Mouse (Mus musculus) midbrain, embryonic 16.5 days (tissue): ENCODE measurements around the gene Apobec3. TPM values are rescaled to one million over a fixed set of nuclear protein-coding genes. Genes with fewer than 3 reads are reported as not detected.

Source experiments
- ATAC-seq: fragments of 200-750 bp; cut with Nextera tagmentation; 2 replicates; pipeline ENCODE4 v1.8.0; 2017; ENCODE audit warnings: moderate TSS enrichment
- H3K27ac ChIP-seq: fragments of 300-500 bp; sonication (generic); 2 replicates; pipeline ENCODE4 v1.5.1; 2014; ENCODE audit warnings: mild to moderate bottlenecking, low read length, mixed read lengths
- H3K27me3 ChIP-seq: fragments of 300-500 bp; sonication (generic); 2 replicates; pipeline ENCODE4 v1.6.1; 2014; ENCODE audit warnings: low read depth, low read length, mixed read lengths; ENCODE audit not compliant: control insufficient read depth, insufficient read depth
- H3K36me3 ChIP-seq: fragments of 300-500 bp; sonication (generic); 2 replicates; pipeline ENCODE4 v1.6.1; 2014; ENCODE audit warnings: mild to moderate bottlenecking, low read length, moderate library complexity, mixed read lengths; ENCODE audit not compliant: control insufficient read depth, insufficient read depth
- H3K4me1 ChIP-seq: fragments of 300-500 bp; sonication (generic); 2 replicates; pipeline ENCODE4 v1.6.1; 2014; ENCODE audit warnings: mild to moderate bottlenecking, low read length, mixed read lengths; ENCODE audit not compliant: control insufficient read depth, insufficient read depth
- H3K4me2 ChIP-seq: fragments of 300-500 bp; sonication (generic); 2 replicates; pipeline ENCODE4 v1.6.1; 2014; ENCODE audit warnings: mild to moderate bottlenecking, low read length, mixed read lengths
- H3K4me3 ChIP-seq: fragments of 300-500 bp; sonication (generic); 2 replicates; pipeline ENCODE4 v1.5.1; 2014; ENCODE audit warnings: low read depth, mild to moderate bottlenecking, low read length, moderate library complexity, mixed read lengths
- H3K9ac ChIP-seq: fragments of 300-500 bp; sonication (generic); 2 replicates; pipeline ENCODE4 v1.6.1; 2014; ENCODE audit warnings: low read depth, low read length, mixed read lengths
- H3K9me3 ChIP-seq: fragments of 300-500 bp; sonication (generic); replicated peaks from 2 replicates; pipeline ENCODE4 v1.6.1; 2014; ENCODE audit warnings: mild to moderate bottlenecking, low read length, mixed read lengths; ENCODE audit not compliant: control insufficient read depth, poor library complexity, severe bottlenecking
- WGBS: fragments of 180-500 bp; shearing (Covaris S2); extraction: QIAGEN DNeasy Blood & Tissue Kit; methylation state at CpG from one replicate; pipeline ENCODE4 v1.1.7; 2014; 5-methylcytosine and 5-hydroxymethylcytosine counted together
- polyA plus RNA-seq: library from polyadenylated mRNA; unstranded; fragments of >200 nt; fragmentation: Nextera tagmentation; extraction: Ambion mirVana; gene quantifications from 2 replicates; pipeline ENCODE4 v1.2.1, GENCODE M21; 2015

Gene Apobec3
- polyA plus RNA-seq, 1 experiment from 2014 or later: 3.8 TPM

- Histone ChIP-seq H3K4me2 (no peak overlapping the region), H3K4me1 (peaks cover 20% of the 10 kb centered on the region), H3K9me3 (no peaks in the 10 kb centered on the region), H3K9ac (no peak overlapping the region), H3K27ac (no peak overlapping the region), H3K4me3 (no peak overlapping the region), H3K36me3 (no peaks in the 10 kb centered on the region), H3K27me3 (peaks cover 5% of the 10 kb centered on the region)
- ATAC-seq: no peak
- 78% methylated on average over 2 of the region's 2 CpGs for WGBS
Measured at GRCm38 (mm10) chr15:79928736-79929135, 37.3 kb downstream of the Apobec3 start.

GRCm38 (mm10) chr15:79929734-79930133 is 38.3 kb downstream of the Apobec3 start:
- Histone ChIP-seq H3K27me3 (peaks cover 5% of the 10 kb centered on the region), H3K4me3 (no peak overlapping the region), H3K4me1 (peaks cover 26% of the 10 kb centered on the region), H3K27ac (no peak overlapping the region), H3K9ac (no peak overlapping the region), H3K9me3 (no peaks in the 10 kb centered on the region), H3K36me3 (no peaks in the 10 kb centered on the region), H3K4me2 (no peak overlapping the region)
- ATAC-seq: no peak
- WGBS: 90% methylated on average over 3 of the region's 3 CpGs

- H3K4me2 ChIP-seq: peak overlapping the region; percentile 73
- no peaks in the 10 kb centered on the region for H3K36me3 ChIP-seq
- no peak overlapping the region for H3K9ac ChIP-seq
- H3K4me3 ChIP-seq: peak overlapping the region; percentile 62
- no peak for ATAC-seq
- WGBS: 22% methylated on average over 13 of the region's 13 CpGs
- peaks cover 5% of the 10 kb centered on the region for H3K27me3 ChIP-seq
- no peaks in the 10 kb centered on the region for H3K9me3 ChIP-seq
- H3K27ac ChIP-seq: no peak overlapping the region
- peaks cover 26% of the 10 kb centered on the region for H3K4me1 ChIP-seq
Measured at GRCm38 (mm10) chr15:79931496-79932141, 40.2 kb downstream of the Apobec3 start.

- Histone ChIP-seq H3K9me3 (no peaks in the 10 kb centered on the region), H3K4me1 (peaks cover 22% of the 10 kb centered on the region), H3K4me3 (peak overlapping the region; percentile 62), H3K9ac (peak overlapping the region; percentile 72), H3K27me3 (peaks cover 5% of the 10 kb centered on the region), H3K4me2 (peak overlapping the region; percentile 73), H3K36me3 (no peaks in the 10 kb centered on the region), H3K27ac (no peak overlapping the region)
- ATAC-seq: peak; percentile 63
- under 1% methylated on average over 59 of the region's 62 CpGs for WGBS
Measured at GRCm38 (mm10) chr15:79932323-79932987, 41.0 kb downstream of the Apobec3 start.

GRCm38 (mm10) chr15:79933052-79933669 is 41.7 kb downstream of the Apobec3 start:
- Histone ChIP-seq H3K27ac (no peak overlapping the region), H3K4me3 (peak overlapping the region; percentile 62), H3K9me3 (no peaks in the 10 kb centered on the region), H3K4me2 (peak overlapping the region; percentile 73), H3K4me1 (peaks cover 18% of the 10 kb centered on the region), H3K27me3 (peaks cover 5% of the 10 kb centered on the region), H3K9ac (no peak overlapping the region), H3K36me3 (no peaks in the 10 kb centered on the region)
- 7% methylated on average over 22 of the region's 22 CpGs for WGBS
- ATAC-seq: 0 out of 2 replicates have a peak, but pooled peaks have one; percentile 33

GRCm38 (mm10) chr15:79933670-79934514 is 42.4 kb downstream of the Apobec3 start:
- H3K36me3 ChIP-seq: no peaks in the 10 kb centered on the region
- no peak for ATAC-seq
- 3% methylated on average over 22 of the region's 22 CpGs for WGBS
- peaks cover 17% of the 10 kb centered on the region for H3K4me1 ChIP-seq
- peak overlapping the region; percentile 20 for H3K4me2 ChIP-seq
- no peaks in the 10 kb centered on the region for H3K9me3 ChIP-seq
- H3K9ac ChIP-seq: no peak overlapping the region
- H3K4me3 ChIP-seq: no peak overlapping the region
- peaks cover 5% of the 10 kb centered on the region for H3K27me3 ChIP-seq
- no peak overlapping the region for H3K27ac ChIP-seq

- Histone ChIP-seq H3K4me2 (peak overlapping the region; percentile 19; the same call in 1 of the 2 replicates), H3K9ac (no peak overlapping the region), H3K36me3 (no peaks in the 10 kb centered on the region), H3K4me1 (peaks cover 17% of the 10 kb centered on the region), H3K27me3 (peaks cover 5% of the 10 kb centered on the region), H3K27ac (no peak overlapping the region), H3K4me3 (no peak overlapping the region), H3K9me3 (no peaks in the 10 kb centered on the region)
- ATAC-seq: no peak
- 3% methylated on average over 10 of the region's 10 CpGs for WGBS
Measured at GRCm38 (mm10) chr15:79934776-79935175, 43.3 kb downstream of the Apobec3 start.

GRCm38 (mm10) chr15:79935654-79936373 is 44.4 kb downstream of the Apobec3 start:
- WGBS: 28% methylated on average over 9 of the region's 9 CpGs
- no peak for ATAC-seq
- H3K27ac ChIP-seq: no peak overlapping the region

More at GRCm38 (mm10) chr15:79935654-79936373, 44.4 kb downstream of the Apobec3 start:
- H3K4me2 ChIP-seq: no peak overlapping the region
- peaks cover 5% of the 10 kb centered on the region for H3K27me3 ChIP-seq
- H3K9me3 ChIP-seq: no peaks in the 10 kb centered on the region
- H3K4me3 ChIP-seq: no peak overlapping the region
- no peaks in the 10 kb centered on the region for H3K36me3 ChIP-seq
- no peak overlapping the region for H3K9ac ChIP-seq
- peaks cover 17% of the 10 kb centered on the region for H3K4me1 ChIP-seq
